Mouse (Mus musculus) heart, adult 2 months (tissue): ENCODE measurements around the gene Abhd5.

Source experiments
- CTCF ChIP-seq: fragments of 200-600 bp; IDR thresholded peaks from 2 replicates; pipeline ENCODE4 v1.8.1; 2022; ENCODE audit warnings: antibody characterized with exemption, mild to moderate bottlenecking, moderate library complexity
- POLR2A ChIP-seq: fragments of 200-500 bp; IDR thresholded peaks from 2 replicates; pipeline ENCODE4 v1.6.1; 2011; ENCODE audit warnings: mild to moderate bottlenecking, low read depth, low read length, control low read depth; ENCODE audit not compliant: insufficient read depth

DNA sequence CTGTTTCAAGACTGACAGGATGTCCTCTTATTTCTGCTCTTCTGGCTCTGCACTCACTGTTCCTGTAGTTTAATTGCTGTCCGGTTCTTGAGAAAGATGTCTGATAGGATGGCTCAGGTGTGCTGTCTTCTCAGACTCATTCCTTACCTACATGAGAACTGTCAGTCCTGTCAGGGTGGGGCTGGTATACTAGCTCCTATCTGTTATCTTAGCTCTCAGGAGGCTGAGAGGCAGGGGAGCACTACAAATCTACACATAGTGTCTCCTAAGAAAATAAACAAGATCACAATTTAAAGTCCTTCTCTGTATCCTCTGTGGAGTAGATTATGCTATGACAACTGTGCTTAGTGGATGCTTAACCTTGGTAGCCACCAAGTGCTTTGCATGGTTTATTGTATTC is 21.6 kb downstream of the Abhd5 start:
- no peak for TF ChIP-seq CTCF
- TF ChIP-seq POLR2A: no peak
